In genomic region chr4:10510013-10510412, GRCm38 (mm10) we compare ENCODE assay signal across 25 mouse cellular contexts.
A peak's percentile ranks its signal among the peaks of the same experiment; 100 is the strongest.
DNase-seq lines count a peak whose midpoint lies in the region; ATAC-seq and TF ChIP-seq lines count a peak whose summit lies in the region.
"Had no signal": no experiment of that assay in that cellular context is flagged by ENCODE, and none has a peak within 500 bp of the region (broad histone marks: within the 10 kb centered on the region; RNA-seq: fewer than 3 reads in every experiment).

No protein-coding gene starts in this region.

- H3K4me3 ChIP-seq in heart, embryonic 11.5 days (ENCODE audit: low read depth, low read length) = no peak overlapping the region
- H3K4me3 ChIP-seq in CH12.LX (replicated peaks in 1 of 3; ENCODE audit: low read depth in 2 of 3, low read length in 2 of 3, poor library complexity in 1 of 3) = no peak overlapping the region
- H3K4me3 ChIP-seq: embryonic facial prominence, embryonic 13.5 days; embryonic facial prominence, embryonic 15.5 days; erythroblast, embryonic 14.5 days; forebrain, embryonic 10.5 days; forebrain, embryonic 12.5 days had no signal

- no peak for ATAC-seq in heart, embryonic 11.5 days (replicated peaks; ENCODE audit: insufficient number of reproducible peaks, low FRiP score, low TSS enrichment)
- ATAC-seq in hematopoietic stem cell, adult 5-6 weeks (replicated peaks in 1 of 2; ENCODE audit: insufficient read depth in 1 of 2, low FRiP score in 2 of 2, low TSS enrichment in 1 of 2, low read depth in 1 of 2, poor library complexity in 2 of 2, severe bottlenecking in 2 of 2) = peak; percentile 92 to 93
- ATAC-seq: activated CD4-positive, CD25-positive, alpha-beta regulatory T cell, adult 4 months; forebrain, embryonic 14.5 days; forebrain, embryonic 16.5 days; Patski had no signal

- H3K4me1 ChIP-seq in heart, embryonic 11.5 days (ENCODE audit: control insufficient read depth, insufficient read depth, low read length) = no peaks in the 10 kb centered on the region
- peaks cover 0 to 5% of the 10 kb centered on the region in 2 experiments; a peak in 2 of 4 replicates for H3K4me1 ChIP-seq in CH12.LX (ENCODE audit: control insufficient read depth in 1 of 2, insufficient read depth in 2 of 2)
- H3K4me1 ChIP-seq: embryonic facial prominence, embryonic 13.5 days; embryonic facial prominence, embryonic 15.5 days; forebrain, embryonic 12.5 days had no signal

- no peak for TF ChIP-seq EP300 in CH12.LX (IDR thresholded peaks at IDR 0.05; ENCODE audit: low read length)

- in situ Hi-C loops in CH12.LX (cut with MboI; ENCODE audit: low pct_ligation_motif_present, low pct_unique_long_range_greater_than_20kb, low sequenced_read_pairs) = no loop called here

- H3K27me3 ChIP-seq in heart, embryonic 11.5 days (ENCODE audit: control insufficient read depth, insufficient read depth, low read length) = no peaks in the 10 kb centered on the region
- H3K27me3 ChIP-seq in CH12.LX (replicated peaks) = no peaks in the 10 kb centered on the region
- H3K27me3 ChIP-seq: embryonic facial prominence, embryonic 13.5 days; embryonic facial prominence, embryonic 15.5 days; forebrain, embryonic 12.5 days; Patski had no signal

- no peaks in the 10 kb centered on the region for H3K79me2 ChIP-seq in CH12.LX (replicated peaks; ENCODE audit: control insufficient read depth, extremely low read depth, insufficient read depth, poor library complexity, severe bottlenecking)

- H3K36me3 ChIP-seq in heart, embryonic 11.5 days (ENCODE audit: control insufficient read depth, insufficient read depth, low read length) = no peaks in the 10 kb centered on the region
- H3K36me3 ChIP-seq in CH12.LX (replicated peaks in 1 of 2; ENCODE audit: control insufficient read depth in 1 of 2, insufficient read depth in 1 of 2, low read length in 1 of 2) = no peaks in the 10 kb centered on the region
- H3K36me3 ChIP-seq: embryonic facial prominence, embryonic 13.5 days; embryonic facial prominence, embryonic 15.5 days; forebrain, embryonic 10.5 days; forebrain, embryonic 12.5 days; G1E had no signal

- dilution Hi-C loops in CH12.LX (cut with MboI; ENCODE audit: extremely low pct_ligation_motif_present, extremely low pct_unique_long_range_greater_than_20kb, low sequenced_read_pairs) = no loop called here

- WGBS in heart, embryonic 11.5 days (ENCODE audit: insufficient replicate concordance) = 56% methylated on average over 3 of the region's 3 CpGs

- no peak overlapping the region for H3K4me2 ChIP-seq in heart, embryonic 11.5 days
- H3K4me2 ChIP-seq in CH12.LX (ENCODE audit: insufficient read depth, low read depth, poor library complexity, severe bottlenecking) = no peak overlapping the region
- H3K4me2 ChIP-seq: embryonic facial prominence, embryonic 13.5 days; embryonic facial prominence, embryonic 15.5 days; forebrain, embryonic 12.5 days had no signal

- peak; percentile 83 for DNase-seq in heart, adult 11 months
- DNase-seq in CH12.LX (ENCODE audit: extremely low read depth) = peak; percentile 6
- no peak for DNase-seq in layer of hippocampus, postnatal 10 days (ENCODE audit: low spot score in 2 of 2)
- no peak for DNase-seq in cerebellum, adult 8-10 months
- DNase-seq: adrenal gland, adult 8-10 months; adrenal gland, postnatal 14 days; adrenal gland, postnatal 36 days; cerebellum, adult 11-12 months; cerebellum, adult 2 months; cerebellum, adult 9-11 months; cerebellum, postnatal 14 days; cerebellum, postnatal 36 days; embryo, embryonic 11 days had no signal

- H3K27ac ChIP-seq in heart, embryonic 11.5 days (ENCODE audit: low read depth, low read length) = no peak overlapping the region
- H3K27ac ChIP-seq in CH12.LX (ENCODE audit: insufficient read depth, low read depth) = no peak overlapping the region
- H3K27ac ChIP-seq: embryonic facial prominence, embryonic 13.5 days; embryonic facial prominence, embryonic 15.5 days; forebrain, embryonic 10.5 days; forebrain, embryonic 12.5 days had no signal

- TF ChIP-seq CTCF in CH12.LX (conservative IDR thresholded peaks at IDR 0.05 in 1 of 2, IDR thresholded peaks at IDR 0.05 in 1 of 2; ENCODE audit: low read depth in 2 of 2, low read length in 2 of 2) = no peak

- H3K9ac ChIP-seq in heart, embryonic 11.5 days (ENCODE audit: low read depth, low read length) = no peak overlapping the region
- H3K9ac ChIP-seq in CH12.LX (ENCODE audit: insufficient read depth, low read depth) = no peak overlapping the region
- H3K9ac ChIP-seq: embryonic facial prominence, embryonic 13.5 days; embryonic facial prominence, embryonic 15.5 days; forebrain, embryonic 12.5 days had no signal

- TF ChIP-seq POLR2A in CH12.LX (IDR thresholded peaks at IDR 0.05; ENCODE audit: low read depth, low read length) = no peak

- no peaks in the 10 kb centered on the region for H3K9me3 ChIP-seq in heart, embryonic 11.5 days (replicated peaks; ENCODE audit: control insufficient read depth, low read length)
- no peaks in the 10 kb centered on the region for H3K9me3 ChIP-seq in CH12.LX (replicated peaks; ENCODE audit: low read length)
- H3K9me3 ChIP-seq: embryonic facial prominence, embryonic 13.5 days; embryonic facial prominence, embryonic 15.5 days; forebrain, embryonic 10.5 days; forebrain, embryonic 12.5 days; G1E had no signal

- no peak for TF ChIP-seq RAD21 in CH12.LX (IDR thresholded peaks at IDR 0.05; ENCODE audit: low read depth, low read length)

TF ChIP-seq in CH12.LX, 34 proteins besides CTCF, POLR2A, EP300 and RAD21:
- TF ChIP-seq MAZ (IDR thresholded peaks at IDR 0.05; ENCODE audit: low read depth, low read length) (no peak), ETS1 (conservative IDR thresholded peaks at IDR 0.05; ENCODE audit: low read depth, low read length) (peak; percentile 38; the same call in 1 of the 2 replicates), BHLHE40 (IDR thresholded peaks at IDR 0.05; ENCODE audit: low read depth, low read length) (peak; percentile 21; the same call in 1 of the 2 replicates)

Comparison
In these comparisons a context has a peak if more than half of its experiments do, and no peak if none do; other contexts are left out.
1. DNase-seq: peak in heart, adult 11 months (single experiment) and CH12.LX (single experiment); none in layer of hippocampus, postnatal 10 days (0 of 2) and cerebellum, adult 8-10 months (single experiment).